Mouse (Mus musculus) neural tube, embryonic 13.5 days (tissue): ENCODE data around the gene Cdv3. TPM values are rescaled to one million over a fixed set of nuclear protein-coding genes. Genes with fewer than 3 reads are reported as not detected.
A peak's percentile ranks its signal among the peaks of the same experiment; 100 is the strongest.

Experiments
- ATAC-seq: fragments of 200-750 bp; cut with Nextera tagmentation; 2 replicates; pipeline ENCODE4 v1.8.0; 2017; ENCODE audit warnings: low read depth, mild to moderate bottlenecking, moderate TSS enrichment, moderate library complexity
- H3K27ac ChIP-seq: fragments of 300-500 bp; sonication (generic); replicated peaks from 2 replicates; pipeline ENCODE4 v1.5.1; 2015; ENCODE audit warnings: moderate library complexity, mild to moderate bottlenecking, inconsistent platforms
- H3K27me3 ChIP-seq: fragments of 300-500 bp; sonication (generic); 2 replicates; pipeline ENCODE4 v1.6.1; 2015; ENCODE audit warnings: mild to moderate bottlenecking, inconsistent platforms
- H3K36me3 ChIP-seq: fragments of 300-500 bp; sonication (generic); 2 replicates; pipeline ENCODE4 v1.6.1; 2015; ENCODE audit warnings: mild to moderate bottlenecking, inconsistent platforms
- H3K4me1 ChIP-seq: fragments of 300-500 bp; sonication (generic); replicated peaks from 2 replicates; pipeline ENCODE4 v1.6.1; 2015; ENCODE audit warnings: inconsistent platforms
- H3K4me2 ChIP-seq: fragments of 300-500 bp; sonication (generic); 2 replicates; pipeline ENCODE4 v1.6.1; 2015; ENCODE audit warnings: inconsistent platforms, mild to moderate bottlenecking, moderate library complexity
- H3K4me3 ChIP-seq: fragments of 300-500 bp; sonication (generic); 2 replicates; pipeline ENCODE4 v1.5.1; 2015; ENCODE audit warnings: mild to moderate bottlenecking, inconsistent platforms
- H3K9ac ChIP-seq: fragments of 300-500 bp; sonication (generic); 2 replicates; pipeline ENCODE4 v1.6.1; 2015; ENCODE audit warnings: moderate library complexity, mild to moderate bottlenecking, inconsistent platforms
- H3K9me3 ChIP-seq: fragments of 300-500 bp; sonication (generic); 2 replicates; pipeline ENCODE4 v1.6.1; 2016; ENCODE audit warnings: inconsistent platforms
- WGBS: fragments of 180-500 bp; shearing (Covaris S2); methylation state at CpG from one replicate; pipeline ENCODE4 v1.1.7; 2015; 5-methylcytosine and 5-hydroxymethylcytosine counted together
- polyA plus RNA-seq: library from polyadenylated mRNA; unstranded; fragments of >200 nt; fragmentation: Nextera tagmentation; extraction: Ambion mirVana; gene quantifications from 2 replicates; pipeline ENCODE4 v1.2.1, GENCODE M21; 2015

Gene Cdv3
- polyA plus RNA-seq, 1 experiment from 2014 or later, result 78.1 TPM

DNA sequence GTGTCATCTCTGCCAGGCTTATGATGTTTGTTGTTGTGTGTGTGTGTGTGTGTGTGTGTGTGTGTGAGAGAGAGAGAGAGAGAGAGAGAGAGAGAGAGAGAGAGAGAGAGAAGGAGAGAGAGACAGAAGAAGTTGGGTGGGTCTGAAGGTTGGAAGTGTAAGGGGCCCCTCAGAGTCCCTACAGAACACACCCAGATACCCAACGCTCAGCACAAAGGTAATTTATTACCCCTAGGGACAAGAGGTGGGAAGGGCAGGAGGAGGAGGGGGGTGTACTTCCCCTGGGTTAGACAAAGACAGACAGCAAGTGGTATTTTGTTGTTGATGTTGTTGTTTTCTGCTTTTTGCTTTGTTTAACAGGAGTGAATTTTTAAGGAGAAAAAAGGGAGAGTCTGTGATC lies 20.0 kb upstream of the Cdv3 start:
- Histone ChIP-seq H3K27ac (no peak overlapping the region), H3K9me3 (no peaks in the 10 kb centered on the region), H3K9ac (no peak overlapping the region), H3K4me2 (no peak overlapping the region), H3K36me3 (no peaks in the 10 kb centered on the region), H3K4me1 (peaks cover 13% of the 10 kb centered on the region), H3K27me3 (no peaks in the 10 kb centered on the region), H3K4me3 (no peak overlapping the region)
- 10% methylated on average over 1 of the region's 1 CpGs for WGBS
- ATAC-seq, result no peak

GRCm38 (mm10) chr9:103384141-103384796 lies 18.6 kb upstream of the Cdv3 start:
- Histone ChIP-seq H3K27me3 (no peaks in the 10 kb centered on the region), H3K27ac (no peak overlapping the region), H3K9me3 (no peaks in the 10 kb centered on the region), H3K4me3 (no peak overlapping the region), H3K36me3 (no peaks in the 10 kb centered on the region), H3K4me1 (peaks cover 13% of the 10 kb centered on the region), H3K9ac (no peak overlapping the region), H3K4me2 (no peak overlapping the region)
- ATAC-seq, result no peak
- WGBS, result 82% methylated on average over 4 of the region's 4 CpGs

- Histone ChIP-seq H3K9ac (no peak overlapping the region), H3K36me3 (no peaks in the 10 kb centered on the region), H3K27ac (no peak overlapping the region), H3K4me1 (peaks cover 17% of the 10 kb centered on the region), H3K4me3 (no peak overlapping the region), H3K9me3 (no peaks in the 10 kb centered on the region), H3K4me2 (no peak overlapping the region), H3K27me3 (no peaks in the 10 kb centered on the region)
- WGBS, result 95% methylated on average over 1 of the region's 1 CpGs
- ATAC-seq, result no peak
These were observed 17.9 kb upstream of the Cdv3 start for GRCm38 (mm10) chr9:103383576-103383975.

GRCm38 (mm10) chr9:103382989-103383388 lies 17.3 kb upstream of the Cdv3 start:
- no peaks in the 10 kb centered on the region for H3K27me3 ChIP-seq
- no peak overlapping the region for H3K4me2 ChIP-seq
- 77% methylated on average over 6 of the region's 6 CpGs for WGBS
- H3K27ac ChIP-seq, result no peak overlapping the region
- H3K9ac ChIP-seq, result no peak overlapping the region
- no peaks in the 10 kb centered on the region for H3K9me3 ChIP-seq
- ATAC-seq, result no peak
- H3K4me1 ChIP-seq, result peaks cover 17% of the 10 kb centered on the region
- H3K36me3 ChIP-seq, result no peaks in the 10 kb centered on the region
- H3K4me3 ChIP-seq, result no peak overlapping the region

GRCm38 (mm10) chr9:103380566-103380965 lies 14.9 kb upstream of the Cdv3 start:
- Histone ChIP-seq H3K4me2 (no peak overlapping the region), H3K4me3 (no peak overlapping the region), H3K36me3 (no peaks in the 10 kb centered on the region), H3K27ac (no peak overlapping the region), H3K9me3 (no peaks in the 10 kb centered on the region), H3K9ac (no peak overlapping the region), H3K4me1 (0 out of 2 replicates have a peak, but pooled peaks cover 5% of the 10 kb centered on the region), H3K27me3 (no peaks in the 10 kb centered on the region)
- ATAC-seq, result no peak
- WGBS, result 83% methylated on average over 4 of the region's 4 CpGs

DNA sequence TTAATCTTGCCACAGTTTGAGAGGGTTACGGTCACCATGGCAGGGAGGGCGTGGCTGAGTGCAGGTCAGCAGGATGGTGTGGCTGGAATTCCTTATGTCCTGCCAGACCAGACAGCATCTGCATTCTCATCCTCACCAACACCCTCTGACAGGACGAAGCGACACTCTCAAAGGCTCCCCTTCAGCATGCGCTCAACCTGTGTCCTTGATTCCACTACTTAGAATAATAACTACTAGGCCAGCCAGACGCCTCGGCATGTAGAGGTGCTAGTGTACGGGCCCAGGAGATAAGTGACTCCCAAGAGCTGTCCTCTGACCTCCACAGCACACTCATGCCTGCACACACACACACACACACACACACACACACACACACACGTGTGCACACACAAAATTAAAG lies 13.6 kb upstream of the Cdv3 start:
- Histone ChIP-seq H3K4me3 (no peak overlapping the region), H3K36me3 (no peaks in the 10 kb centered on the region), H3K9me3 (no peaks in the 10 kb centered on the region), H3K27ac (no peak overlapping the region), H3K4me2 (no peak overlapping the region), H3K27me3 (no peaks in the 10 kb centered on the region), H3K4me1 (0 out of 2 replicates have a peak, but pooled peaks cover 5% of the 10 kb centered on the region), H3K9ac (no peak overlapping the region)
- no peak for ATAC-seq
- 73% methylated on average over 9 of the region's 9 CpGs for WGBS

DNA sequence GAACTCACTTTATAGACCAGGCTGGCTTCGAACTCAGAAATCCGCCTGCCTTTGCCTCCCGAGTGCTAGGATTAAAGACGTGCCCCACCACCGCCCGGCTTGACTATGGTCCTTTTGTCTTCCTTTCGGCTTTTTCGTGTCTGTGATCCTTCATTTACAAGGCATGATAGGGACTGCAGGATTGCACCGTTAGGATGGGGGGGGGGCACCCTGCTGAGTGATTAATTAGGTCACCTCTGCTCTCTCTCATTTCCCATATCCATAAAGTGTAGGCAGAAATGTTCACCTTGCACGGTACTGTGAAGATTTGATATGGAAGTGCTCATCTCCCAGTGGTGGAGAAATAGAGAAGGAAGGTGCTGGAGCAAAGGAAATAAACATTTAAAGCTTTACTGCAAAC lies 13.0 kb upstream of the Cdv3 start:
- no peaks in the 10 kb centered on the region for H3K27me3 ChIP-seq
- no peak overlapping the region for H3K27ac ChIP-seq
- no peaks in the 10 kb centered on the region for H3K9me3 ChIP-seq
- H3K4me1 ChIP-seq, result 0 out of 2 replicates have a peak, but pooled peaks cover 5% of the 10 kb centered on the region
- 37% methylated on average over 10 of the region's 10 CpGs for WGBS
- H3K4me3 ChIP-seq, result no peak overlapping the region
- no peak overlapping the region for H3K4me2 ChIP-seq
- H3K9ac ChIP-seq, result no peak overlapping the region
- no peak for ATAC-seq
- no peaks in the 10 kb centered on the region for H3K36me3 ChIP-seq

GRCm38 (mm10) chr9:103376346-103377320 lies 11.0 kb upstream of the Cdv3 start:
- Histone ChIP-seq H3K27me3 (no peaks in the 10 kb centered on the region), H3K9ac (no peak overlapping the region), H3K4me3 (no peak overlapping the region), H3K27ac (no peak overlapping the region), H3K36me3 (no peaks in the 10 kb centered on the region), H3K4me2 (no peak overlapping the region), H3K9me3 (no peaks in the 10 kb centered on the region), H3K4me1 (0 out of 2 replicates have a peak, but pooled peaks cover 5% of the 10 kb centered on the region)
- no peak for ATAC-seq
- WGBS, result 83% methylated on average over 7 of the region's 7 CpGs

DNA sequence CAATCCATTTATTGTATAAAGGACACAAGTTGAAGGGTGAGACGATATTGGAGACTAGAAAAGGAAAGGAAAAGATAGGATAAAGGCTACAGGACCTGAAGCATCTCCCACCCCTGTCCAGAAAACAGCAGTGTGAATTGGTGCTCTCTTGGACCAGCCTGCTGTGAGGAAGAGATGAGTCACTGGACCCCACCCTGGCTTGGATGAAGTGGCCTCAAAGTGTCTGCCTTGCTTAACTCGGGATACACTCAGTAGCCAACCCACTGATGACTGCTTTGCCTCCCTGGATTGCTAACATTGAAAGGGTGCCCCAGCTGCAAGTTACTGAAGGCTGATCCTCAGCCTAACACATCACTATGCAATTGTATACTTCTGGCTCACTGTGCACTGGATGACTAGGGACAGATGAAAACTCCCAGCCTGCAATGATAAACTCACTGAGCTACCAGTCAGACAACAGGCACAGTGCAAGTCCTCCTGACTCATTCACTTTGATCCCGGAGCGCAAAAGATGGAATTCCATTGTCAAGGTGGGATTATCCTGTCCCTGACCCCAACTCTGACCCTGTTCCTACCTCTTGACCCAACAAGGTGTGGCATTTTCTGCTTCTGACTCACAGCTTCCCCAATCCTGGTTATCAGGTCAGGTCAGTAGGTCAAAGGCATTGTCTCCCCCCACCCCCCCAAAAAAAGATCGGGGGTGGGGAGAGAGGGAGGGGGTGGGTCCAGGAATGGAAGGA lies 6.8 kb upstream of the Cdv3 start:
- Histone ChIP-seq H3K4me2 (no peak overlapping the region), H3K4me1 (no peaks in the 10 kb centered on the region), H3K27me3 (no peaks in the 10 kb centered on the region), H3K27ac (no peak overlapping the region), H3K4me3 (no peak overlapping the region), H3K9me3 (no peaks in the 10 kb centered on the region), H3K9ac (no peak overlapping the region), H3K36me3 (no peaks in the 10 kb centered on the region)
- ATAC-seq, result no peak
- 82% methylated on average over 5 of the region's 5 CpGs for WGBS

DNA sequence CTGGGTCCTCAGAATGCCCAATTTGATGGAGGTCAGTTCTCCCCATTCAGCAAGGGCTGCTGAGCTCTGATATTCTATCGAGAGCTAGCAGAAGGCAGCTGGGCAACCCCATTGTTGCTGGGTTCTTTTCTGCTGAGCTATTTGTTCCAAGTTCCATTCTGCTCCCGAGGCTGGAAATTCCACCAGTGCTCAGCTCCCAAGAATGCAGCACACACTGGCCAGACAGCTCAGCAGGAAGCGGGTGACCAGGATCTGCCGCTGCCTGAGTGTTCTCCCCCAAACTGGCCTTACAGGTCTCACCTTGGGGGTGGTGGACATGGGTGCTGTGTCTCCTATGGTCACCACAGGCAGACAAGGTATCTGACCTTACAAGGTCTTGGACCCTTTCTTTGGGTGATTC lies 4.3 kb upstream of the Cdv3 start:
- no peaks in the 10 kb centered on the region for H3K27me3 ChIP-seq
- H3K36me3 ChIP-seq, result no peaks in the 10 kb centered on the region
- H3K9ac ChIP-seq, result no peak overlapping the region
- H3K4me2 ChIP-seq, result no peak overlapping the region
- H3K4me3 ChIP-seq, result no peak overlapping the region
- ATAC-seq, result no peak
- H3K27ac ChIP-seq, result no peak overlapping the region
- no peaks in the 10 kb centered on the region for H3K9me3 ChIP-seq
- 55% methylated on average over 4 of the region's 4 CpGs for WGBS
- peaks cover 9% of the 10 kb centered on the region for H3K4me1 ChIP-seq

- peak overlapping the region; percentile 72 for H3K27ac ChIP-seq
- H3K36me3 ChIP-seq, result peaks cover 3% of the 10 kb centered on the region; the same call in 1 of the 2 replicates
- peaks cover 29% of the 10 kb centered on the region for H3K4me1 ChIP-seq
- peak overlapping the region; percentile 87 for H3K4me3 ChIP-seq
- H3K4me2 ChIP-seq, result peak overlapping the region; percentile 58
- H3K27me3 ChIP-seq, result no peaks in the 10 kb centered on the region
- no peaks in the 10 kb centered on the region for H3K9me3 ChIP-seq
- peak overlapping the region; percentile 58 for H3K9ac ChIP-seq
- 63% methylated on average over 9 of the region's 9 CpGs for WGBS
- no peak for ATAC-seq
These were observed 716 bp upstream of the Cdv3 start for GRCm38 (mm10) chr9:103366356-103366755.
